Mouse (Mus musculus): ENCODE results near the gene Prpf38b. TPM values are rescaled to one million over a fixed set of nuclear protein-coding genes. Genes with fewer than 3 reads are reported as not detected.
"Not testable (repeated sequence)": the region's sequence is repeated elsewhere in the genome, so short reads cannot be mapped to it uniquely, and the experiment has no call there.

Prpf38b gene
- polyA plus RNA-seq, 1 experiment = 19.0 TPM

GRCm38 (mm10) chr3:108870631-108871030 lies 40.9 kb downstream of the Prpf38b start:
- TF ChIP-seq SRF (IDR thresholded peaks at IDR 0.05; ENCODE audit: control insufficient read depth, insufficient read length, low read depth) (no peak), USF1 (IDR thresholded peaks at IDR 0.05; ENCODE audit: low read depth) (no peak), MAX (IDR thresholded peaks at IDR 0.05; ENCODE audit: low read depth) (no peak), E2F4 (IDR thresholded peaks at IDR 0.05; ENCODE audit: insufficient read depth) (no peak), POLR2AphosphoS2 (IDR thresholded peaks at IDR 0.05; ENCODE audit: insufficient read length, low read depth) (no peak), MYOG (IDR thresholded peaks at IDR 0.05; ENCODE audit: control insufficient read depth in 1 of 3, insufficient read depth in 1 of 3, insufficient read length in 2 of 3, low read depth in 2 of 3) (no peak)
- Histone ChIP-seq H3K36me3 (ENCODE audit: control insufficient read depth, insufficient read depth) (no peaks in the 10 kb centered on the region), H3K27me3 (ENCODE audit: control insufficient read depth, insufficient read depth, insufficient read length) (no peaks in the 10 kb centered on the region), H3K79me2 (ENCODE audit: control insufficient read depth, insufficient read depth) (no peaks in the 10 kb centered on the region), H3K4me2 (ENCODE audit: low read depth) (no peak overlapping the region), H3ac (ENCODE audit: control insufficient read depth, insufficient read length) (no peak overlapping the region), H3K4me3 (no peak overlapping the region)

- no peaks in the 10 kb centered on the region for H3K36me3 ChIP-seq (ENCODE audit: control insufficient read depth, insufficient read depth)
- no peaks in the 10 kb centered on the region for H3K27me3 ChIP-seq (ENCODE audit: control insufficient read depth, insufficient read depth, insufficient read length)
- no peaks in the 10 kb centered on the region for H3K79me2 ChIP-seq (ENCODE audit: control insufficient read depth, insufficient read depth)
- TF ChIP-seq REST (IDR thresholded peaks at IDR 0.05; ENCODE audit: insufficient read depth, insufficient read length) (no peak), E2F4 (IDR thresholded peaks at IDR 0.05; ENCODE audit: insufficient read depth) (no peak), MYOD1 (IDR thresholded peaks at IDR 0.05; ENCODE audit: control insufficient read depth in 1 of 3, insufficient read length in 2 of 3, low read depth in 2 of 3) (no peak), CEBPB (IDR thresholded peaks at IDR 0.05; ENCODE audit: insufficient read depth, poor library complexity, severe bottlenecking) (no peak), MYOG (IDR thresholded peaks at IDR 0.05; ENCODE audit: control insufficient read depth in 1 of 3, insufficient read depth in 1 of 3, insufficient read length in 2 of 3, low read depth in 2 of 3) (no peak), POLR2AphosphoS2 (IDR thresholded peaks at IDR 0.05; ENCODE audit: insufficient read length, low read depth) (no peak), SRF (IDR thresholded peaks at IDR 0.05; ENCODE audit: control insufficient read depth, insufficient read length, low read depth) (no peak), TCF3 (IDR thresholded peaks at IDR 0.05; ENCODE audit: insufficient read length, low read depth) (no peak), TCF12 (IDR thresholded peaks at IDR 0.05; ENCODE audit: insufficient read depth, poor library complexity, severe bottlenecking) (no peak), USF1 (IDR thresholded peaks at IDR 0.05; ENCODE audit: low read depth) (no peak), POLR2A (IDR thresholded peaks at IDR 0.05; ENCODE audit: insufficient read length, low read depth) (no peak), MAX (IDR thresholded peaks at IDR 0.05; ENCODE audit: low read depth) (no peak)
- H3ac ChIP-seq (ENCODE audit: control insufficient read depth, insufficient read length) = no peak overlapping the region
- H3K4me3 ChIP-seq = no peak overlapping the region
- no peak overlapping the region for H3K4me2 ChIP-seq (ENCODE audit: low read depth)
Observed at GRCm38 (mm10) chr3:108867449-108867848, 44.1 kb downstream of the Prpf38b start.

- Histone ChIP-seq H3K4me3 (no peak overlapping the region), H3K4me2 (ENCODE audit: low read depth) (no peak overlapping the region), H3K36me3 (ENCODE audit: control insufficient read depth, insufficient read depth) (no peaks in the 10 kb centered on the region)
Observed at GRCm38 (mm10) chr3:108865676-108866075, 45.9 kb downstream of the Prpf38b start.

DNA sequence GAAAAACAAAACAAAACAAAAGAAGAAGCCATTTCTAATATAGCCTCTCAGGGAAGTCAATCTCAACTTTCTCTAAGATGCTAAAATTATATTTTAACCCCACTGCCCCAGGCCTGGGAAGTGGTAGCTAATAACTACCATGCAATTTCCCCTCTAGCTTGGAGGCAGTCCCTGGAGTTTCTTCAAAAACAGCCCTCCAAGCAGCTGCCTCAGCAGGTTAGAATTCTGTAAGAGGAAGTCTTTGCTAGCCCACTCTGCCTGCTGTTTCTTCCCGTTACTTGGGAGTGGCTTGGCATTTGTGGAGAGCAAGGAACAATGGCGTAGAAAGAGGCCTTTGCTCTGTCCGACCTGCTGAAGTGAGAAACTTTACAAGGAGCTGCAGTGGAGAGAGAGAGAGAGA lies 46.4 kb downstream of the Prpf38b start:
- Histone ChIP-seq H3K4me2 (ENCODE audit: low read depth) (no peak overlapping the region), H3ac (ENCODE audit: control insufficient read depth, insufficient read length) (no peak overlapping the region), H3K4me3 (no peak overlapping the region), H3K27me3 (ENCODE audit: control insufficient read depth, insufficient read depth, insufficient read length) (no peaks in the 10 kb centered on the region), H3K79me2 (ENCODE audit: control insufficient read depth, insufficient read depth) (no peaks in the 10 kb centered on the region), H3K36me3 (ENCODE audit: control insufficient read depth, insufficient read depth) (no peaks in the 10 kb centered on the region)
- TF ChIP-seq REST (IDR thresholded peaks at IDR 0.05; ENCODE audit: insufficient read depth, insufficient read length) (no peak), TCF3 (IDR thresholded peaks at IDR 0.05; ENCODE audit: insufficient read length, low read depth) (no peak), MYOD1 (IDR thresholded peaks at IDR 0.05; ENCODE audit: control insufficient read depth in 1 of 3, insufficient read length in 2 of 3, low read depth in 2 of 3) (no peak), MAX (IDR thresholded peaks at IDR 0.05; ENCODE audit: low read depth) (no peak), E2F4 (IDR thresholded peaks at IDR 0.05; ENCODE audit: insufficient read depth) (no peak), POLR2AphosphoS2 (IDR thresholded peaks at IDR 0.05; ENCODE audit: insufficient read length, low read depth) (no peak), CEBPB (IDR thresholded peaks at IDR 0.05; ENCODE audit: insufficient read depth, poor library complexity, severe bottlenecking) (no peak), POLR2A (IDR thresholded peaks at IDR 0.05; ENCODE audit: insufficient read length, low read depth) (no peak), TCF12 (IDR thresholded peaks at IDR 0.05; ENCODE audit: insufficient read depth, poor library complexity, severe bottlenecking) (no peak), MYOG (IDR thresholded peaks at IDR 0.05; ENCODE audit: control insufficient read depth in 1 of 3, insufficient read depth in 1 of 3, insufficient read length in 2 of 3, low read depth in 2 of 3) (no peak), SRF (IDR thresholded peaks at IDR 0.05; ENCODE audit: control insufficient read depth, insufficient read length, low read depth) (no peak), USF1 (IDR thresholded peaks at IDR 0.05; ENCODE audit: low read depth) (no peak)

More at GRCm38 (mm10) chr3:108865676-108866075, 45.9 kb downstream of the Prpf38b start:
- Histone ChIP-seq H3K79me2 (ENCODE audit: control insufficient read depth, insufficient read depth) (no peaks in the 10 kb centered on the region), H3K27me3 (ENCODE audit: control insufficient read depth, insufficient read depth, insufficient read length) (no peaks in the 10 kb centered on the region), H3ac (ENCODE audit: control insufficient read depth, insufficient read length) (no peak overlapping the region)
- TF ChIP-seq TCF12 (IDR thresholded peaks at IDR 0.05; ENCODE audit: insufficient read depth, poor library complexity, severe bottlenecking) (no peak), USF1 (IDR thresholded peaks at IDR 0.05; ENCODE audit: low read depth) (no peak), MYOD1 (IDR thresholded peaks at IDR 0.05; ENCODE audit: control insufficient read depth in 1 of 3, insufficient read length in 2 of 3, low read depth in 2 of 3) (no peak), REST (IDR thresholded peaks at IDR 0.05; ENCODE audit: insufficient read depth, insufficient read length) (no peak), POLR2AphosphoS2 (IDR thresholded peaks at IDR 0.05; ENCODE audit: insufficient read length, low read depth) (no peak), MYOG (IDR thresholded peaks at IDR 0.05; ENCODE audit: control insufficient read depth in 1 of 3, insufficient read depth in 1 of 3, insufficient read length in 2 of 3, low read depth in 2 of 3) (no peak)

GRCm38 (mm10) chr3:108863091-108863490 lies 48.4 kb downstream of the Prpf38b start:
- Histone ChIP-seq H3K4me2 (ENCODE audit: low read depth) (peak overlapping the region; percentile 65), H3K4me3 (no peak overlapping the region), H3K36me3 (ENCODE audit: control insufficient read depth, insufficient read depth) (no peaks in the 10 kb centered on the region), H3K27me3 (ENCODE audit: control insufficient read depth, insufficient read depth, insufficient read length) (no peaks in the 10 kb centered on the region), H3ac (ENCODE audit: control insufficient read depth, insufficient read length) (no peak overlapping the region), H3K79me2 (ENCODE audit: control insufficient read depth, insufficient read depth) (no peaks in the 10 kb centered on the region)
- TF ChIP-seq USF1 (IDR thresholded peaks at IDR 0.05; ENCODE audit: low read depth) (peak; percentile 48), TCF12 (IDR thresholded peaks at IDR 0.05; ENCODE audit: insufficient read depth, poor library complexity, severe bottlenecking) (no peak)

DNA sequence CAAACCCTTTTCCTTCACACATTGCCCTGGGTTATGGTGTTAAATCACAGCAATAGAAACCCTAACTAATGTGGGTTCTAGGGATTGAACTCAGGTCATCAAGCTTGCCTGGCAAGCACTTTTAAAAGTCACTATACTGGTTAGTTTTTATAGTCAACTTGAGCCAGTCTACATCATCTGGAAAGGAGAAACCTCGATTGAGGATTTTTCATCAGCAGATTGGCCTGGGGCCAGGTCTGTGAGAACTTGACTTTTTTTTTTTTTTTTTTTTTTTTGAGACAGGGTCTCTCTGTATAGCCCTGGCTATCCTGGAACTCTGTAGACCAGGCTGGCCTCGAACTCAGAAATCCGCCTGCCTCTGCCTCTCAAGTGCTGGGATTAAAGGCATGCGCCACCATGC lies 49.2 kb downstream of the Prpf38b start:
- peak overlapping the region; percentile 65 for H3K4me2 ChIP-seq (ENCODE audit: low read depth)
- H3K36me3 ChIP-seq (ENCODE audit: control insufficient read depth, insufficient read depth); H3ac ChIP-seq (ENCODE audit: control insufficient read depth, insufficient read length): not testable (repeated sequence)

More for the DNA sequence above, 49.2 kb downstream of the Prpf38b start:
- H3K4me3 ChIP-seq; H3K27me3 ChIP-seq (ENCODE audit: control insufficient read depth, insufficient read depth, insufficient read length); H3K79me2 ChIP-seq (ENCODE audit: control insufficient read depth, insufficient read depth): not testable (repeated sequence)

Measured in myocyte (in vitro differentiated cells).